Mouse (Mus musculus): ENCODE results near the gene Rgs10. TPM values are rescaled to one million over a fixed set of nuclear protein-coding genes. Genes with fewer than 3 reads are reported as not detected.
A peak's percentile ranks its signal among the peaks of the same experiment; 100 is the strongest.

Gene Rgs10
- total and polyA plus RNA-seq, 3 experiments: 5.4 to 7.4 (median 6.5) TPM

DNA sequence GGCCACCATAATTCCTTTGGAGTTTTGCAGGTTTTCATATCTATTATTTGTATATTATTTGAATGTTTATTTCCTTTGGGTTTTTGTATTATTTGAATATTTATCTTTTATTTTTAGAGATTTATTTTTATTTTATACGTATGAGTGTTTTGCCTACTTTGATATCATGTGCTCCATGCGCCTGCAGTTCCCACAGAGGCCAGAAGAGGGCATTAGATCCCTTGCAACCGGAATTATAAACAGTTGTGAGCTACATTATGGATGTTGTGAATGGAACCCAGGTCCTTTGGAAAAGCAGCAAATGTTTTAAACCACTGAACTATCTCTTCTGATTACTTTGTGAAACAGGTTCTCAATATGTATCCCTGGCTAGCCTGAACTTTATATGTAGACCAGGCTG is 46.2 kb downstream of the Rgs10 start:
- Histone ChIP-seq H3K4me2 (ENCODE audit: insufficient read depth, low read depth, poor library complexity, severe bottlenecking) (no peak overlapping the region), H3K4me3 (replicated peaks in 1 of 3; ENCODE audit: low read depth in 2 of 3, low read length in 2 of 3, poor library complexity in 1 of 3) (no peak overlapping the region), H3K27ac (ENCODE audit: insufficient read depth, low read depth) (no peak overlapping the region), H3K9me3 (replicated peaks; ENCODE audit: low read length) (peaks cover 7% of the 10 kb centered on the region), H3K9ac (ENCODE audit: insufficient read depth, low read depth) (no peak overlapping the region), H3K4me1 (ENCODE audit: control insufficient read depth in 1 of 2, insufficient read depth in 2 of 2) (no peaks in the 10 kb centered on the region), H3K27me3 (replicated peaks) (no peaks in the 10 kb centered on the region), H3K36me3 (replicated peaks in 1 of 2; ENCODE audit: control insufficient read depth in 1 of 2, insufficient read depth in 1 of 2, low read length in 1 of 2) (no peaks in the 10 kb centered on the region), H3K79me2 (replicated peaks; ENCODE audit: control insufficient read depth, extremely low read depth, insufficient read depth, poor library complexity, severe bottlenecking) (no peaks in the 10 kb centered on the region)
- dilution Hi-C loops (cut with MboI; ENCODE audit: extremely low pct_ligation_motif_present, extremely low pct_unique_long_range_greater_than_20kb, low sequenced_read_pairs) (no loop called here), in situ Hi-C loops (cut with MboI; ENCODE audit: low pct_ligation_motif_present, low pct_unique_long_range_greater_than_20kb, low sequenced_read_pairs) (loop anchor here (5.0 kb wide), 2 partner anchors 35 to 325 kb away; no protein-coding TSS in a partner anchor)
- DNase-seq (ENCODE audit: extremely low read depth): peak; percentile 36
- no peak for TF ChIP-seq POLR2A (IDR thresholded peaks at IDR 0.05; ENCODE audit: low read depth, low read length)
- 0 out of 2 replicates have a peak, but pooled peaks have one; percentile 25 for TF ChIP-seq MYC (IDR thresholded peaks at IDR 0.05; ENCODE audit: low read depth, low read length)
- no peak for TF ChIP-seq ETS1 (conservative IDR thresholded peaks at IDR 0.05; ENCODE audit: low read depth, low read length)
- TF ChIP-seq RAD21 (IDR thresholded peaks at IDR 0.05; ENCODE audit: low read depth, low read length): peak; percentile 64
- peak; percentile 56 for TF ChIP-seq SMC3 (IDR thresholded peaks at IDR 0.05; ENCODE audit: low read depth, low read length)
- peak; percentile 64 to 70 for TF ChIP-seq CTCF (conservative IDR thresholded peaks at IDR 0.05 in 1 of 2, IDR thresholded peaks at IDR 0.05 in 1 of 2; ENCODE audit: low read depth in 2 of 2, low read length in 2 of 2)
- no peak for TF ChIP-seq GABPA (IDR thresholded peaks at IDR 0.05; ENCODE audit: insufficient replicate concordance, low read depth, low read length)

DNA sequence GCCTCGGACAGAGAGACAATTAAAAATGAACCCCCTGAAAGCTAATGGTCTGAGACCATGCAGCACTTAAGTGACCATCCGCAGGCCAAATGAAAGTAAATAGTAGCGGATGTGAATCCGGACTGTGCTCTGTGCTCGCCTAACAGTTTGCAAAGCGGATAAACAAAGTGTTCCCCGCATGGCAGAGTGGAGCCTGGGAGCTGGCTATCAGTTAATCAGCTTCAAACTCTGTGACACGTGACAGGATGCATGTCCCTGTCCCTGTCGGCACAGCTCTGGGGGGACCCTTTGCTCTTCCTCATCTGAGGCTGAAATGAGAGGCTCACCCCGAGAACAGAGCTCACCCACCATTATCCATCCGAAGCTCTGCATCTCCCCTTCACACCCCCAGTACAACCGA is 49.2 kb downstream of the Rgs10 start:
- Histone ChIP-seq H3K27ac (ENCODE audit: insufficient read depth, low read depth) (no peak overlapping the region), H3K4me2 (ENCODE audit: insufficient read depth, low read depth, poor library complexity, severe bottlenecking) (no peak overlapping the region), H3K9ac (ENCODE audit: insufficient read depth, low read depth) (no peak overlapping the region), H3K9me3 (replicated peaks; ENCODE audit: low read length) (peaks cover 7% of the 10 kb centered on the region), H3K4me1 (ENCODE audit: control insufficient read depth in 1 of 2, insufficient read depth in 2 of 2) (no peaks in the 10 kb centered on the region), H3K36me3 (replicated peaks in 1 of 2; ENCODE audit: control insufficient read depth in 1 of 2, insufficient read depth in 1 of 2, low read length in 1 of 2) (no peaks in the 10 kb centered on the region), H3K79me2 (replicated peaks; ENCODE audit: control insufficient read depth, extremely low read depth, insufficient read depth, poor library complexity, severe bottlenecking) (no peaks in the 10 kb centered on the region), H3K4me3 (replicated peaks in 1 of 3; ENCODE audit: low read depth in 2 of 3, low read length in 2 of 3, poor library complexity in 1 of 3) (no peak overlapping the region), H3K27me3 (replicated peaks) (no peaks in the 10 kb centered on the region)
- in situ Hi-C loops (cut with MboI; ENCODE audit: low pct_ligation_motif_present, low pct_unique_long_range_greater_than_20kb, low sequenced_read_pairs): no loop called here
- TF ChIP-seq BHLHE40 (IDR thresholded peaks at IDR 0.05; ENCODE audit: low read depth, low read length) (no peak), ZKSCAN1 (IDR thresholded peaks at IDR 0.05; ENCODE audit: borderline replicate concordance, low read depth, low read length) (no peak), ZMIZ1 (IDR thresholded peaks at IDR 0.05; ENCODE audit: low read depth, low read length) (no peak), UBTF (IDR thresholded peaks at IDR 0.05; ENCODE audit: low read depth, low read length) (no peak), NRF1 (IDR thresholded peaks at IDR 0.05; ENCODE audit: low read depth, low read length) (no peak), TBP (conservative IDR thresholded peaks at IDR 0.05; ENCODE audit: low read depth, low read length) (no peak), EP300 (IDR thresholded peaks at IDR 0.05; ENCODE audit: low read length) (no peak), IRF4 (IDR thresholded peaks at IDR 0.05; ENCODE audit: low read depth, low read length) (no peak), NELFE (IDR thresholded peaks at IDR 0.05; ENCODE audit: low read depth, low read length) (no peak), SIN3A (IDR thresholded peaks at IDR 0.05; ENCODE audit: low read length) (no peak), ETS1 (conservative IDR thresholded peaks at IDR 0.05; ENCODE audit: low read depth, low read length) (no peak)
- dilution Hi-C loops (cut with MboI; ENCODE audit: extremely low pct_ligation_motif_present, extremely low pct_unique_long_range_greater_than_20kb, low sequenced_read_pairs): no loop called here
- no peak for DNase-seq (ENCODE audit: extremely low read depth)

Data from CH12.LX (cell line).